Comparison of ENCODE assay signal across 7 mouse cellular contexts in genomic region chr13:83714466-83715307, GRCm38 (mm10).
A peak's percentile ranks its signal among the peaks of the same experiment; 100 is the strongest.
DNase-seq lines count a peak whose midpoint lies in the region; ATAC-seq lines count a peak whose summit lies in the region.

No protein-coding gene starts in this region.

- WGBS in midbrain, embryonic 14.5 days, result 2% methylated on average over 22 of the region's 22 CpGs

- H3K4me1 ChIP-seq in midbrain, embryonic 14.5 days (ENCODE audit: control insufficient read depth, insufficient read depth, low read length), result peaks cover 11% of the 10 kb centered on the region; the same call in 1 of the 2 replicates

- H3K4me2 ChIP-seq in midbrain, embryonic 14.5 days (ENCODE audit: low read length), result peak overlapping the region; percentile 86

- H3K9me3 ChIP-seq in midbrain, embryonic 14.5 days (ENCODE audit: control insufficient read depth, low read length), result no peaks in the 10 kb centered on the region

- peak overlapping the region; percentile 86 for H3K4me3 ChIP-seq in midbrain, embryonic 14.5 days (replicated peaks; ENCODE audit: low read depth, low read length)

- peak; percentile 82 for ATAC-seq in midbrain, embryonic 14.5 days (ENCODE audit: low FRiP score, low TSS enrichment)

- H3K36me3 ChIP-seq in midbrain, embryonic 14.5 days (ENCODE audit: control insufficient read depth, insufficient read depth, low read length), result no peaks in the 10 kb centered on the region

- H3K9ac ChIP-seq in midbrain, embryonic 14.5 days (replicated peaks; ENCODE audit: low read length), result peak overlapping the region; percentile 75

- peak; percentile 51 for DNase-seq in adrenal gland, adult 8-10 months
- DNase-seq in embryo, embryonic 9.5 days (ENCODE audit: extremely low spot score), result peak; percentile 86
- DNase-seq in heart, adult 11 months, result peak; percentile 93
- peak; percentile 70 for DNase-seq in kidney, adult 11 months
- DNase-seq in left cerebral cortex, postnatal 4 days, result peak; percentile 95
- peak; percentile 94 for DNase-seq in midbrain, embryonic 14.5 days
- DNase-seq in spleen, adult 18-20 months, result peak; percentile 58 to 75

- H3K27ac ChIP-seq in midbrain, embryonic 14.5 days (replicated peaks; ENCODE audit: low read depth, low read length), result peak overlapping the region; percentile 75

- intact Hi-C loops in left cerebral cortex, postnatal 4 days (cut with DNase I), result loop anchor here (5.0 to 10.0 kb wide), 3 partner anchors 633 to 1043 kb away; no protein-coding TSS in a partner anchor

- H3K27me3 ChIP-seq in midbrain, embryonic 14.5 days (ENCODE audit: control insufficient read depth, insufficient read depth, low read length), result peaks cover 35% of the 10 kb centered on the region

Comparison
In these comparisons a context has a peak if more than half of its experiments do, and no peak if none do; other contexts are left out.
1. Peak in every context shown above with its lines: DNase-seq, ATAC-seq, H3K4me3 ChIP-seq and H3K27ac ChIP-seq.